Mouse (Mus musculus): Measurements from ENCODE around the gene Rnf157. TPM values are rescaled to one million over a fixed set of nuclear protein-coding genes. Genes with fewer than 3 reads are reported as not detected.

Gene Rnf157
- polyA plus RNA-seq, 1 experiment from 2014 or later: 1.2 TPM

GRCm38 (mm10) chr11:116422562-116422961 is 9.7 kb upstream of the Rnf157 start:
- Histone ChIP-seq H3K27ac (ENCODE audit: low read length) (no peak overlapping the region), H3K36me3 (ENCODE audit: control insufficient read depth, insufficient read depth) (no peaks in the 10 kb centered on the region), H3K27me3 (ENCODE audit: control insufficient read depth, insufficient read depth, low read depth, low read length) (no peaks in the 10 kb centered on the region), H3K9ac (ENCODE audit: low read depth, low read length) (no peak overlapping the region), H3K4me3 (ENCODE audit: low read depth, low read length) (no peak overlapping the region), H3K9me3 (replicated peaks; ENCODE audit: control insufficient read depth, low read length) (no peaks in the 10 kb centered on the region), H3K4me1 (ENCODE audit: control insufficient read depth, low read depth, low read length) (peaks cover 5% of the 10 kb centered on the region; the same call in 1 of the 2 replicates), H3K4me2 (ENCODE audit: low read depth, low read length) (no peak overlapping the region)
- no peak for ATAC-seq (ENCODE audit: low read depth)
- 76% methylated on average over 2 of the region's 2 CpGs for WGBS (ENCODE audit: insufficient replicate concordance)

- Histone ChIP-seq H3K27ac (ENCODE audit: low read length) (no peak overlapping the region), H3K4me3 (ENCODE audit: low read depth, low read length) (no peak overlapping the region), H3K36me3 (ENCODE audit: control insufficient read depth, insufficient read depth) (no peaks in the 10 kb centered on the region), H3K27me3 (ENCODE audit: control insufficient read depth, insufficient read depth, low read depth, low read length) (no peaks in the 10 kb centered on the region), H3K4me1 (ENCODE audit: control insufficient read depth, low read depth, low read length) (peaks cover 5% of the 10 kb centered on the region; the same call in 1 of the 2 replicates), H3K9ac (ENCODE audit: low read depth, low read length) (no peak overlapping the region), H3K4me2 (ENCODE audit: low read depth, low read length) (no peak overlapping the region), H3K9me3 (replicated peaks; ENCODE audit: control insufficient read depth, low read length) (no peaks in the 10 kb centered on the region)
- WGBS (ENCODE audit: insufficient replicate concordance): 60% methylated on average over 6 of the region's 6 CpGs
- ATAC-seq (ENCODE audit: low read depth): no peak
These were observed 8.3 kb upstream of the Rnf157 start for GRCm38 (mm10) chr11:116421102-116421501.

GRCm38 (mm10) chr11:116418841-116419462 is 6.1 kb upstream of the Rnf157 start:
- Histone ChIP-seq H3K4me3 (ENCODE audit: low read depth, low read length) (no peak overlapping the region), H3K4me2 (ENCODE audit: low read depth, low read length) (no peak overlapping the region), H3K9me3 (replicated peaks; ENCODE audit: control insufficient read depth, low read length) (no peaks in the 10 kb centered on the region), H3K27ac (ENCODE audit: low read length) (no peak overlapping the region), H3K4me1 (ENCODE audit: control insufficient read depth, low read depth, low read length) (no peaks in the 10 kb centered on the region), H3K27me3 (ENCODE audit: control insufficient read depth, insufficient read depth, low read depth, low read length) (no peaks in the 10 kb centered on the region), H3K9ac (ENCODE audit: low read depth, low read length) (no peak overlapping the region), H3K36me3 (ENCODE audit: control insufficient read depth, insufficient read depth) (no peaks in the 10 kb centered on the region)
- 62% methylated on average over 6 of the region's 6 CpGs for WGBS (ENCODE audit: insufficient replicate concordance)
- ATAC-seq (ENCODE audit: low read depth): no peak

- peaks cover 2% of the 10 kb centered on the region for H3K27me3 ChIP-seq (ENCODE audit: control insufficient read depth, insufficient read depth, low read depth, low read length)
These were observed 5.5 kb upstream of the Rnf157 start for GRCm38 (mm10) chr11:116418194-116418840.

GRCm38 (mm10) chr11:116417054-116417453 is 4.2 kb upstream of the Rnf157 start:
- Histone ChIP-seq H3K27me3 (ENCODE audit: control insufficient read depth, insufficient read depth, low read depth, low read length) (peaks cover 15% of the 10 kb centered on the region), H3K27ac (ENCODE audit: low read length) (no peak overlapping the region), H3K4me3 (ENCODE audit: low read depth, low read length) (no peak overlapping the region), H3K9ac (ENCODE audit: low read depth, low read length) (no peak overlapping the region), H3K4me1 (ENCODE audit: control insufficient read depth, low read depth, low read length) (peaks cover 13% of the 10 kb centered on the region), H3K9me3 (replicated peaks; ENCODE audit: control insufficient read depth, low read length) (no peaks in the 10 kb centered on the region), H3K4me2 (ENCODE audit: low read depth, low read length) (no peak overlapping the region), H3K36me3 (ENCODE audit: control insufficient read depth, insufficient read depth) (no peaks in the 10 kb centered on the region)
- 68% methylated on average over 5 of the region's 5 CpGs for WGBS (ENCODE audit: insufficient replicate concordance)
- ATAC-seq (ENCODE audit: low read depth): no peak

More at GRCm38 (mm10) chr11:116418194-116418840, 5.5 kb upstream of the Rnf157 start:
- Histone ChIP-seq H3K4me1 (ENCODE audit: control insufficient read depth, low read depth, low read length) (peaks cover 1% of the 10 kb centered on the region), H3K4me2 (ENCODE audit: low read depth, low read length) (no peak overlapping the region), H3K4me3 (ENCODE audit: low read depth, low read length) (no peak overlapping the region), H3K9me3 (replicated peaks; ENCODE audit: control insufficient read depth, low read length) (no peaks in the 10 kb centered on the region), H3K9ac (ENCODE audit: low read depth, low read length) (no peak overlapping the region), H3K36me3 (ENCODE audit: control insufficient read depth, insufficient read depth) (no peaks in the 10 kb centered on the region), H3K27ac (ENCODE audit: low read length) (no peak overlapping the region)
- WGBS (ENCODE audit: insufficient replicate concordance): 7% methylated on average over 2 of the region's 2 CpGs
- ATAC-seq (ENCODE audit: low read depth): no peak; the same call in 1 of the 2 replicates

GRCm38 (mm10) chr11:116416196-116416943 is 3.5 kb upstream of the Rnf157 start:
- no peak for ATAC-seq (ENCODE audit: low read depth)
- 70% methylated on average over 6 of the region's 6 CpGs for WGBS (ENCODE audit: insufficient replicate concordance)
- Histone ChIP-seq H3K4me1 (ENCODE audit: control insufficient read depth, low read depth, low read length) (peaks cover 16% of the 10 kb centered on the region), H3K4me2 (ENCODE audit: low read depth, low read length) (no peak overlapping the region), H3K4me3 (ENCODE audit: low read depth, low read length) (no peak overlapping the region), H3K36me3 (ENCODE audit: control insufficient read depth, insufficient read depth) (no peaks in the 10 kb centered on the region), H3K27ac (ENCODE audit: low read length) (no peak overlapping the region), H3K9me3 (replicated peaks; ENCODE audit: control insufficient read depth, low read length) (no peaks in the 10 kb centered on the region), H3K9ac (ENCODE audit: low read depth, low read length) (no peak overlapping the region), H3K27me3 (ENCODE audit: control insufficient read depth, insufficient read depth, low read depth, low read length) (peaks cover 22% of the 10 kb centered on the region)

GRCm38 (mm10) chr11:116413631-116414022 is 795 bp upstream of the Rnf157 start:
- H3K4me3 ChIP-seq (ENCODE audit: low read depth, low read length): peak overlapping the region; percentile 69
- no peak overlapping the region for H3K9ac ChIP-seq (ENCODE audit: low read depth, low read length)
- no peak overlapping the region for H3K27ac ChIP-seq (ENCODE audit: low read length)
- 54% methylated on average over 4 of the region's 4 CpGs for WGBS (ENCODE audit: insufficient replicate concordance)
- H3K9me3 ChIP-seq (replicated peaks; ENCODE audit: control insufficient read depth, low read length): no peaks in the 10 kb centered on the region
- H3K4me1 ChIP-seq (ENCODE audit: control insufficient read depth, low read depth, low read length): peaks cover 16% of the 10 kb centered on the region
- ATAC-seq (ENCODE audit: low read depth): no peak
- H3K4me2 ChIP-seq (ENCODE audit: low read depth, low read length): peak overlapping the region; percentile 99
- H3K36me3 ChIP-seq (ENCODE audit: control insufficient read depth, insufficient read depth): no peaks in the 10 kb centered on the region
- peaks cover 28% of the 10 kb centered on the region for H3K27me3 ChIP-seq (ENCODE audit: control insufficient read depth, insufficient read depth, low read depth, low read length)

- no peaks in the 10 kb centered on the region for H3K9me3 ChIP-seq (replicated peaks; ENCODE audit: control insufficient read depth, low read length)
- WGBS (ENCODE audit: insufficient replicate concordance): 2% methylated on average over 67 of the region's 76 CpGs
- peak overlapping the region; percentile 63 for H3K9ac ChIP-seq (ENCODE audit: low read depth, low read length)
- H3K36me3 ChIP-seq (ENCODE audit: control insufficient read depth, insufficient read depth): no peaks in the 10 kb centered on the region
- peaks cover 28% of the 10 kb centered on the region for H3K27me3 ChIP-seq (ENCODE audit: control insufficient read depth, insufficient read depth, low read depth, low read length)
- peak overlapping the region; percentile 69 for H3K4me3 ChIP-seq (ENCODE audit: low read depth, low read length)
- H3K4me1 ChIP-seq (ENCODE audit: control insufficient read depth, low read depth, low read length): peaks cover 16% of the 10 kb centered on the region
- H3K27ac ChIP-seq (ENCODE audit: low read length): no peak overlapping the region
- peak; percentile 62 for ATAC-seq (ENCODE audit: low read depth)
- peak overlapping the region; percentile 99 for H3K4me2 ChIP-seq (ENCODE audit: low read depth, low read length)
These were observed 604 bp downstream of the Rnf157 start for GRCm38 (mm10) chr11:116412028-116412827.
